Mouse (Mus musculus): ENCODE results near the gene Nfix. TPM values are rescaled to one million over a fixed set of nuclear protein-coding genes. Genes with fewer than 3 reads are reported as not detected.

Gene Nfix
- total RNA-seq (2021) (100 to 1,000 TPM; 274 to 297 TPM), polyA plus RNA-seq (2012; rRNA removed) (49.0 and 68.7 TPM in 2 replicates)
- long read RNA-seq, transcript Nfix-202 (10 exons, 1,728 nt) = major isoform, 15 of 54 reads
- long read RNA-seq, transcript Nfix-201 (9 exons, 1,403 nt) = minor isoform, 8 of 54 reads
- long read RNA-seq, partial matches to known transcripts = 2 of 54 reads
- long read RNA-seq, other reads (novel, unspliced or antisense) = 29 of 54 reads

DNA sequence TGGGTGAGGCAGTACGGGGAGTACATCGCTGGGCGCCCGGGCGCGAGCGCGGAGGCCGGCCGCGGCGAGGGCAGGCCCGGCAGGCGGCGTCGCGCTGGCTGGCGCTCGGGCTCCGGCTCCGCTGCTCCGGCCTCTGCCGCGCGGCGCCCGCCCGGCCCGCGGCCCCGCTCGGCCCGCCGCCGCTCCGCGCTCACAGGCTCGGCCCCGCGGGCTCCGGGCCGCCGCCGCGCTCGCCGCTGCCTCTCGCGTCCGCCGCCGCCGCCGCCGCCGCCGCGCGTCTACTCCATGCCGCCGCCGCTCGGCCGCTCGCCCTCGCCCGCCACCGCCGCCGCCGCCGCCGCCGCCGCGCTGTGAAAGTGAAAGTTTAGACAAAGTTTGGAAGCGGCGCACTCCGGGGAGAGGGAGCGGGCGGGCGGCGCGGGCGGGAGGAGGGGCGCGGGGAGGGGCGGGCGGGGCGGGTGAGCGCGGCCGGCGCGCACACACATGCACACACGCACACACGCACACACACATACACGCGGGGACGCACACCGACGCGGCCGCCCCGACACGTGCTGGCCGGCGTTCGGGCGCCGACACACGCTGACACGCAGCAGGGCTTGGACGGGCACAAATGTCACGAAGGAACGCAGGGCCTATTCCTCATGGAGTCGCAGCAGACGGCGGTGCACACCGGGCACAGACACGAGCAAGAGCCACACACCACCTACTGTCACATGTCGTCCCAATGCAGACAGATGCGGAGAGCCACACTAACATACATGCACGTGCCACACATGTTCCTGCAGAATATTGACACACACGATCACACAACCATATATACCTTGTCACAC, at the start of gene Nfix:
Nfix (minus strand) TSS at position 346 of the 833 bp plus-strand sequence.
- peak; percentile 83 to 85 for DNase-seq
- TF ChIP-seq CTCF (IDR thresholded peaks at IDR 0.05) (no peak), EP300 (IDR thresholded peaks at IDR 0.05; ENCODE audit: insufficient read depth, low read depth, low read length) (no peak)
- peak within 1 kb of the TSS; percentile 90 for H3K27ac ChIP-seq
- H3K4me3 ChIP-seq = peak within 1 kb of the TSS; percentile 78
- no peaks in the 10 kb centered on the region for H3K27me3 ChIP-seq (ENCODE audit: control insufficient read depth, insufficient read depth, low read length)
- intact Hi-C loops (cut with DNase I) = loop anchor here (2.0 to 5.0 kb wide), 3 partner anchors 25 to 63 kb away; no protein-coding TSS in a partner anchor
- H3K9ac ChIP-seq (ENCODE audit: low read depth, low read length) = peak within 1 kb of the TSS; percentile 90
- no peaks in the 10 kb centered on the region for H3K36me3 ChIP-seq (ENCODE audit: control insufficient read depth, insufficient read depth, low read length)
- peaks cover 18% of the 10 kb centered on the region for H3K4me1 ChIP-seq (ENCODE audit: control insufficient read depth, insufficient read depth, low read length)
- 23% methylated on average over 105 of the region's 125 CpGs for whole genome bisulfite sequencing
- H3K79me2 ChIP-seq (replicated peaks; ENCODE audit: control insufficient read depth, insufficient read depth, low read length) = peaks cover 6% of the 10 kb centered on the region

DNA sequence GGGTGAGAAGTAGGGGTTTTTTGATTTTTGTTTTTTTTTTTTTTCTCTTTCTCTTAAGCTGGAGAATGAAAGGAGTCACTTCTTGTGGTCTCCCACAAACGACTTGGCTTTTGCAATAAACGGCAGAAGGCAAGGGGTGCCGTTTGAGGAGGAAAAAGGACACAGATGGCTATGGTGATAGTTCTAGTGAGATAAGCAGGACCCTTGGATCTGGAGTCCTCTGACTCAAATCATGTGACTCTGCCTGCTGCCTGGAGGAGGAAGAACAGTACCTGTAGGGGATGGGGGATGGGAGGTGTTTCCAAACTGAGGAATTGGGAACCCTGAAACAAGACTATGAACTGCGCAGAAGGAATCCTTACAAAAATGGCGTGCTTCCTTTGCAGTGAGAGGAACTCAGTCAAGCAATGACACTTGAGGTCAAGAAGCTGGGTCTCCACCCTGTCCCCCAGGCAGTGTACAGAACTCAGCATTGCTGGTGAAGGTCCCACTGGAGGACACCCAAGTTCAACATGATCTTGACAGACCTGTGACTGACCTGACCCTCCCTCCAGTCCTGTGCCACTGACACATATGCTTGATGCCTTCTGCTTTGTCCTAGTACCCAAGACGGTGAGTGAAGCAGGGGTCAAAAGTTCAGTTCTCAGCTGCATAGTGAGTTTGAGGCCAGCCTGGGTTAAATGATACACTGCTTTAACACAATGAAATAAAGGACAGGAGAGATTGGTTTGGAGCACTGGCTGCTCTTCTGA, 47.7 kb upstream of the Nfix start:
- WGBS = 37% methylated on average over 6 of the region's 6 CpGs
- peak overlapping the region; percentile 89 for H3K27ac ChIP-seq
- H3K4me3 ChIP-seq = peak overlapping the region; percentile 60; the same call in 1 of the 2 replicates
- no peak overlapping the region for H3K9ac ChIP-seq (ENCODE audit: low read depth, low read length)
- DNase-seq = no peak
- H3K27me3 ChIP-seq (ENCODE audit: control insufficient read depth, insufficient read depth, low read length) = no peaks in the 10 kb centered on the region
- TF ChIP-seq POLR2A (IDR thresholded peaks at IDR 0.05; ENCODE audit: insufficient read depth, low read depth, low read length) (no peak), CTCF (IDR thresholded peaks at IDR 0.05) (no peak), EP300 (IDR thresholded peaks at IDR 0.05; ENCODE audit: insufficient read depth, low read depth, low read length) (no peak)
- intact Hi-C loops (cut with DNase I) = loop anchor here (1.0 to 5.0 kb wide), 2 partner anchors 8 to 54 kb away; partner anchors contain the start of genes Farsa and Klf1
- no peaks in the 10 kb centered on the region; the same call in 1 of the 2 replicates for H3K79me2 ChIP-seq (replicated peaks; ENCODE audit: control insufficient read depth, insufficient read depth, low read length)
- H3K36me3 ChIP-seq (ENCODE audit: control insufficient read depth, insufficient read depth, low read length) = peaks cover 15% of the 10 kb centered on the region
- peaks cover 5% of the 10 kb centered on the region for H3K4me1 ChIP-seq (ENCODE audit: control insufficient read depth, insufficient read depth, low read length)

DNA sequence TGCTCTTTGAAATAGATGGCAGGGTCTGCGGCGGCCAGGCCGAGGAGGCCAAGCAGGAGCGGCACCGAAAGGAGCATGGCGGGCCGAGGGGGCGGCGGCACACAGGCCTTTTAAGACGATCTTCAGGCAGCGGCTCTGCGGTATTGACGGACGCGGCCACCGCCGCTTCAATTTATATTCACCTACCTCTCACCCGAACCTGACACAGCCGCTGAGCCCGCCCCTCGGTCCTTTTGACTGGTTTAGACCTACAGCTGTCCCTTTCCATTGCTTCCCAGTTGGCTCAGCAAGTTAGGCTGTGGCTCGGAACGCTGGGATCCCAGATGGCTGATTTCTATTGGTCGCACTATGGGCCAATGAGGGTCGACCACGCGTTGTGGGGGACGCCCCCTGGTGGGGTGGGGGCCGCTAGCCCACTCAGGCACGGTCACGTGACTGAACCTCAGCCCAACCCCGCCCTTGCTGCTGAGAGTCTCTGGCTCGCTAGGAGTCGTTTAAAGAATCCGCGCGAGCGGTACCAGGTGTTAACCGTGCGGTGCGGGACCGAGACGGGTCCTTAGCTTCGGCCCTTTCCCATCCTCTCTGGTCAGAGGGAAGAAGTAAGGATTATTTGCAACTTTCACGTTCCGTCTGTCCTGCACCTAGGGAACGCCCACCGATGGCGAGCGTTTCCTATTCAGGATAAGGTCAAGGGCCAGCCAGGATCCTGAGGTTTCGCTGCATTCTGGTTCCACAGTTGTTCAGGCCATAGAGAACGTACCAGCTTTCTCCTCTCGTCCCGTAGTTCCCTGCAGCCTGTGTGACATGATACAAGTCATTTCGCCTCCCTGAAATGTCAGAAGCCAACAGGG, 46.8 kb upstream of the Nfix start, which contains the start of gene Calr:
Calr (minus strand) TSS at position 213 of the 851 bp plus-strand sequence.
- WGBS = under 1% methylated on average over 55 of the region's 55 CpGs
- intact Hi-C loops (cut with DNase I) = loop anchor here (5.0 kb wide), 1 partner anchor 55 kb away; the partner anchor contains the start of gene Klf1

DNA sequence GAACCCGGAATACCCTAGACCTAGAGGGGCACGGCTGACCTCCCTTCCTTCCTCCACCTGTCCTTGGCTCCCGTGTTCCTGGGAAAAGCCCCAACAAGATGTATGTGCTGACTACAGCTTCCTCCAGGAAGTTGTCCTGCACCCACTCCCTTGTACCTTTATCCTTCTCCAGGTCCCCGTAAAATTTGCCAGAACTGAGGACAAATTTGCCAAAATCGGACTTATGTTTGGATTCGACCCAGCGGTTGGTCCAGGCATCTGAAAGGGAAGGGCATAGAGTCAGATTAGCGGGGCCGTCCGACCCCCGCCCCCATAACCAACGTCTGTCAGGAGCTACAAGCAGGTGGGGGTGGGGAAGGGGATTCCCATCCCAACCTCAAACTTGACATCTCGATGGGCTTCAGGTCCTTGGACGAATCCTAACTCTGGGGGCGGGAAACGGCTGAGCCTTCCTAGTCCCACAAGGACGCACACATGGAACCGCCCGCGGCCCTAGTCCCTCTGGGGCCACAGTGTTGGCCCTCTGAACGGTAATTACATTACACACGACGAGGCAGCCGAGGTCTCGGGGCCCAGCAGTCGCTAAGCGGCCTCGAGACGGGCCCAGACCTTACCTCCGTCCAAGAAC, 46.1 kb upstream of the Nfix start:
- H3K4me1 ChIP-seq (ENCODE audit: control insufficient read depth, insufficient read depth, low read length) = peaks cover 5% of the 10 kb centered on the region
- H3K4me3 ChIP-seq = peak overlapping the region; percentile 100
- peak overlapping the region; percentile 88 for H3K9ac ChIP-seq (ENCODE audit: low read depth, low read length)
- intact Hi-C loops (cut with DNase I) = loop anchor here (5.0 kb wide), 1 partner anchor 56 kb away; the partner anchor contains the start of gene Klf1
- DNase-seq = peak in 1 of 2 experiments; percentile 24
- H3K36me3 ChIP-seq (ENCODE audit: control insufficient read depth, insufficient read depth, low read length) = peaks cover 15% of the 10 kb centered on the region
- peak overlapping the region; percentile 97 for H3K27ac ChIP-seq
- 1% methylated on average over 30 of the region's 30 CpGs for WGBS
- TF ChIP-seq EP300 (IDR thresholded peaks at IDR 0.05; ENCODE audit: insufficient read depth, low read depth, low read length) (no peak), POLR2A (IDR thresholded peaks at IDR 0.05; ENCODE audit: insufficient read depth, low read depth, low read length) (no peak), CTCF (IDR thresholded peaks at IDR 0.05) (no peak)
- H3K27me3 ChIP-seq (ENCODE audit: control insufficient read depth, insufficient read depth, low read length) = no peaks in the 10 kb centered on the region
- no peaks in the 10 kb centered on the region; the same call in 1 of the 2 replicates for H3K79me2 ChIP-seq (replicated peaks; ENCODE audit: control insufficient read depth, insufficient read depth, low read length)

More for the DNA sequence above, 46.8 kb upstream of the Nfix start, which contains the start of gene Calr:
- Histone ChIP-seq H3K27ac (peak within 1 kb of the TSS; percentile 97), H3K79me2 (replicated peaks; ENCODE audit: control insufficient read depth, insufficient read depth, low read length) (no peaks in the 10 kb centered on the region; the same call in 1 of the 2 replicates), H3K4me1 (ENCODE audit: control insufficient read depth, insufficient read depth, low read length) (peaks cover 5% of the 10 kb centered on the region), H3K4me3 (peak within 1 kb of the TSS; percentile 100), H3K9ac (ENCODE audit: low read depth, low read length) (peak within 1 kb of the TSS; percentile 88), H3K36me3 (ENCODE audit: control insufficient read depth, insufficient read depth, low read length) (peaks cover 15% of the 10 kb centered on the region), H3K27me3 (ENCODE audit: control insufficient read depth, insufficient read depth, low read length) (no peaks in the 10 kb centered on the region)
- TF ChIP-seq EP300 (IDR thresholded peaks at IDR 0.05; ENCODE audit: insufficient read depth, low read depth, low read length) (peak; percentile 62; the same call in 1 of the 2 replicates), CTCF (IDR thresholded peaks at IDR 0.05) (peak; percentile 45), POLR2A (IDR thresholded peaks at IDR 0.05; ENCODE audit: insufficient read depth, low read depth, low read length) (peak; percentile 95)
- DNase-seq = peak; percentile 98 to 100

All from heart, adult 2 months (tissue).